Mouse (Mus musculus) ovary, postnatal 10 days (tissue): ENCODE data around the gene Ccdc28a.

Source experiments
- DNase-seq: peaks from one replicate; pipeline ENCODE4 v3.0.0; 2022; ENCODE audit warnings: low spot score

Gene Ccdc28a

DNA sequence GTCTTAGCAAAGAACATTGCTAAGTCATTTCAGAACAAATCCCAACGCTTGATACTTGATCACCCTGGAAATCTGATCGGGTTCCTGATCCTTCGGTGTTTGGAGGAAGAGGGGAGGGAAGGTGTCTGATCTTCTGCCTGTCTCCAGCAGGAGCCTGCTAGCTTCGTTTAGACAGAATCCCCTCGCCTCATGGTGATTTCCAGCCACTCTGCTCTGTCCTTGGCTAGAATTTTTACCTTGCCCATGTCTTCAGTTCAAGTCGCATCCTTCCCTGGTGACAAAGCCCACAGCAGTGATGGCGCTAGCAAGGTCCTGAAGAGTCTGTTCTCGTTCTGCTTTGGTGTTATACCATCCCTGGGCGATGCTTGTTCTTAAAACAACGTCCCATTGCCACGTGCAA lies 40.6 kb downstream of the Ccdc28a start:
- DNase-seq: no peak

DNA sequence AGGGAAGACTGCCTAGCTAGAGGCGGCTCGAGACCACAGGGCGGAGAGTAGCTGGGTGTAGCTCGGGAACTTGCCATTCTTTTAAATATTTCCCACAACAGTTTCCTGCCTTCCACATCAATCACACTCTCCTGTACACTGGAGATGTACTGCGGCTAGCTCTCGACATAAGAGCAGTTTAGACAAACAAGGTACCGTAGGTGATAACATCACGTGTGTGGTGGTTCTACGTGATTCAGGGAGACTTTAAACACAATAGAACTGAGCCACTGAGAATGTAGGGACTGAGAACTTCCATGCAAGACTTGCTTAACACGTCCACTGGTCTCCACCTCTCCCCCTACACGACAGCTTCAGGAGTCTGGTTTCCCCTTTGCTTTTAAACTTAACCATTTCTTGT lies 41.6 kb downstream of the Ccdc28a start:
- DNase-seq: no peak

DNA sequence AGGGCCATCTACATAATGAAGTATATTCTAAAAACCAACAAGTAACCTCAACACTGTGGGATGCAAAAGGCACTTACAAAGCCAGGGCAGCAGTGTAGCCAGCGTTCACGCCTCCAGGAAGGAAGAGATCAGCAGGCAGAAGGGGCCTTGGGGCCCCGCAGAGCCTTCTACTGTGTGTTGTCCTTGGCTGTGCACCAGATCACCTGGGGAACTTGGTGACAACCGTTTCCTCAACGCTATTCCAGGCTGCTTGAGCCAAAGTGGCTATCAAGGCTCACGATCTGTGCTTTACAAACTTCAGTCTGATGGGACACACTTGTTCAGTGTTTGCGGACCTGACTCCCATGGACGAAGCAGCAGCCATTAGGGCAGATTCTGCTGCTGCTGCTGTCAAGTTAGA lies 43.1 kb downstream of the Ccdc28a start:
- DNase-seq: no peak

DNA sequence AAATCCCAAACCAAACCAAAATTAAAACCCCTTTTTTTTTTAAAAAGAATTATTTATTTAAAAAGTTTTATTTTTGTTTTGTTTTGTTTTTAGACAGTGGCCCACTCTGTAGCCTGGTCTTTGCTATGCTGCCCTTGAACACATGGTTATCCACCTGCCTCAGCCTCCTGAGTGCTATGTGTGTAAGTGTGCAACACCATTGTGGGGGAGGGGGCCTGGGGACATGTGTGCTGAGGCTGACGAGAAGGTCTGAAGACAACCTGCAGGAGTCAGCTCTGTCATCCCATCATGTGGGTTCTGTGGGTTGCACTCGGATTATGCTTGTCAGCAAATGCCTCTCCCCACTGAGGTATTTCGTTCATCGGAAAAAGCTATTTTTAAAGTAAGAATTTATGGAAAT lies 45.3 kb downstream of the Ccdc28a start:
- no peak for DNase-seq

DNA sequence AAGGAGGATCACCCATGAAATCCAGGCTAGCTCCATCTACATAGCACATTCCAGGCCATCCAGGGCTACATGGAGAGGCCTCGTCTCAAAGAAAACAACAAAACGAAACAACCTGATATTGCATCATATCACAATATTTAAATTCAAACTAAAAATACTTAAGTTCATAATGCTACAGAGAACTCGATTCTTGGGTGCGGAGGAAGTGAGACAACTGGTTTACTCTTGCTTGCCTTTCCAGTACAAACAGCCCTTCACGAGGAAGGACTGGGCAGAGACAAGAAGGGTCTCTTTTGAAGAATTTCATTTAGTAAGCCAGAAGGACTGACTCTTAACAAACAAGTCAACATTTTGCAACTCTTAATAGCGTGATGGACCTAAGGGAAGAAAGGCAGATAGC lies 46.2 kb downstream of the Ccdc28a start:
- DNase-seq: no peak

DNA sequence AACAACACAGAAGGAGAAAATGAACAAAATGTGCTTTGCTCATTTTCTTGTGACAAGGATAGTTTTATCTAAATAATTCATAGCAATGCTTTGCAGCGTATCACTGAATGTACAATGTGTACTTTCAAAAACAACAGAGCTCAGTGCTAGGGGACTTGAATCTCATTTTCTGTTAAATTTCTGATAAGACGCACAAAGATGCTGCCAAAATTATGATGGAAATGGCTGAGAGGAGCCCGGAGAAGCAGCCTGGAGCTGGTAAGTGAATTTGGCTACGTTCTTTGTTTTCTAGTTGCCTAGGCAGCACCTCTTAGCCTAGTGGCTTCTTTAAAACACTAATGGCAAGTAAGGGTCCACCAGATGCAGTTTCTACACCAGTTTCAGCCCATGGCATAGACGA lies 52.6 kb downstream of the Ccdc28a start:
- DNase-seq: no peak

DNA sequence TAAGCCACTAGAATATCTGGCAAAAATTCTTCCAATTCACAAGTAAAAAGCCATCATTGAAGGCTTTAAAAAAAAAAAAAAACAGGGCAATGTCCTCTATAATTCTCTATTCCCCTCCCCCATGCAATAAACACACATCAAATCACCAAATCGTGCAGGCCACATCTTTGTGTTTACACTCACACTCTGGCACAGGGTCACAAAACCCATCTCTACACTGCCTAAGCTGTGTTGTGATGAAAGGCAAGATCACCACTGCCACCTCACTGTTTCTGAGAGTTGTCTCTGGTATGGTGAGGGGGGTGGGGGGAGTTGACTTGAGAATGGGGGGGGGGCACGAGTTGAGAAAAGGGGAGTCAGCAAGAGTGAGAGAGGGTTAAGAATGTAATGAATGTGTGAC lies 57.5 kb downstream of the Ccdc28a start:
- no peak for DNase-seq

DNA sequence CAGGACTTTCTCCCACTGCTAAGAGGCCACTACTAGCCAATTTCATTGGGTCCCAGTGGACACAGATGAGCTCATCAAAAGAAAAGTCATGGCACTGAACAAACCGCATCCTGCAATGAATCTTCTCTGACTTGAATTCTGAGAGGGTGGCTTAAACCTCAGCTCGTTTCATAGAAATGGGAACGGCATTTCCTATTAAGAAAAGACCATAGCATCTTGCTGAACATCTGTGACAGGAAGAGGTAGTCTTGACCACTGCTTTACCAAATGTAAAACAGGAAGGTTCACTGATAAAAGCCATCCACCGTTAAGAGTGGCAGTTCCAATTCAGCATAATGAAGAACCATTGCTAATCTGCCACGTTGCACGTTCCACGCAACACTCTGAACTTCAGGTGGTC lies 58.1 kb downstream of the Ccdc28a start:
- no peak for DNase-seq

DNA sequence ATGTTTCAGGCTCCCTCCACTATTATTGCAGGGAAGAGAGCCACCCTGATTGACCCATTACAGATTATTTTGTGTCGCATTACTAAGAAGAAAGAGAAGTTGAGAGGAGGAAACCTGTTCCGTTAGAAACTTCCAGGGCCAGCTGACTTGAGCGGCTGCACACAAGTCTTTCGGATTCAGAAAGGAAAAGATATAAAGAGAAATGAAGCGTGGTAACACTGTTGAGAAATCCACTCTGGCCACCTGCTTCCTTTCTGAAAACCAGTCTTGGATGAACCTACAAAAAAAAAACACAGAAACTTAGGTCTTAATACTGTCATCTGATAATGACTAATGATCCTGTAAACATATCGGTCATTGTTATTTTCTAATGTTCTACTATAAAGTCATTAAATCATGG lies 59.7 kb downstream of the Ccdc28a start:
- no peak for DNase-seq
